2 mouse cellular contexts compared by ENCODE assay signal in the genomic region with DNA sequence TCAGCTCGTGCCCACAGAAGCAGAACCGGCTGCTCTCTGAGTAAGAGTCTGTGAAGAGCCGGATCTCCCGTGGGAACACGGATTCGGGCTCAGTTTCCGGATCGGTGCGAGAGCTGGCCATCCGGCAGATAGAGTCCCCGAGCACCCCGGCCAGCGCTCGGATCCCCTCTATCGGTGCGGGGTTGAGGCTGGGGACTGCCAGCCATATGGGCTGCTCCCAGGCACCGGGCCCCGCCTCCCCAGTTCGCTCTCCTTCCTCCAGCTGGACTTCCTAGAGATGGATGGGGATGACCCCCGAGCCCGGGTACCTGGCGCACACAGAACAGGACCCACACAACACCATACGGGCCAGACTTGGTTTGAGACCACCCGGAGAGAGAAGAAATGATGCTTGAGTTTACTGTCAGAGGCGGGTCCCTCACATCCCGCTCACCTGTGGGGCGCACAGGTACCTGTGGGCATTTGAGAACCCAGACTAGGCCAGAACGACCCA.
TF ChIP-seq lines count a peak whose summit lies in the region.

Gene Mettl1, plus strand, starts transcription at position 141 of the 493 bp plus-strand sequence.
Gene Eef1akmt3, minus strand, starts transcription at position 240 of the 493 bp plus-strand sequence.

TF ChIP-seq in MEL, 35 proteins besides CTCF, POLR2A, EP300 and RAD21 (continued from another document):
- 0 out of 2 replicates have a peak, but pooled peaks have one; percentile 25 for TF ChIP-seq UBTF (IDR thresholded peaks at IDR 0.05; ENCODE audit: borderline replicate concordance, insufficient read depth, low read depth, low read length)

TF ChIP-seq in myocyte, 11 proteins besides CTCF, POLR2A, EP300 and RAD21 (continued from another document):
- TF ChIP-seq CEBPB (IDR thresholded peaks at IDR 0.05; ENCODE audit: insufficient read depth, poor library complexity, severe bottlenecking) (no peak), TCF3 (IDR thresholded peaks at IDR 0.05; ENCODE audit: insufficient read length, low read depth) (no peak), USF1 (IDR thresholded peaks at IDR 0.05; ENCODE audit: low read depth) (no peak), REST (IDR thresholded peaks at IDR 0.05; ENCODE audit: insufficient read depth, insufficient read length) (no peak), E2F4 (IDR thresholded peaks at IDR 0.05; ENCODE audit: insufficient read depth) (no peak)
